Mouse (Mus musculus): ENCODE results near the gene Ssr1.
A peak's percentile ranks its signal among the peaks of the same experiment; 100 is the strongest.

- TF ChIP-seq CTCF (IDR thresholded peaks at IDR 0.05; ENCODE audit: low read depth) (peak; percentile 85), EP300 (IDR thresholded peaks at IDR 0.05; ENCODE audit: low read depth) (no peak)
Measured at GRCm38 (mm10) chr13:37963354-37964007, 30.5 kb downstream of the Ssr1 start.

Data from heart, postnatal 0 days (tissue).